Mouse (Mus musculus) lung, embryonic 14.5 days (tissue): ENCODE measurements at regions not wholly inside any gene's neighbourhood (a gene's known extent, or its start where the extent isn't known, plus 50 kb on each side); places are given as distances from the start of the nearest gene placed in this dataset.

ENCODE experiments used
- ATAC-seq: fragments of 200-750 bp; cut with Nextera tagmentation; 2 replicates; pipeline ENCODE4 v1.8.0; 2017; ENCODE audit warnings: mild to moderate bottlenecking, moderate TSS enrichment, moderate library complexity; ENCODE audit not compliant: insufficient read depth
- DNase-seq: peaks from one replicate; pipeline ENCODE4 v3.0.0-alpha.2; 2015
- H3K27ac ChIP-seq: fragments of 300-500 bp; sonication (generic); 2 replicates; pipeline ENCODE4 v1.5.1; 2014; ENCODE audit warnings: low read depth, mild to moderate bottlenecking, moderate library complexity
- H3K27me3 ChIP-seq: fragments of 300-500 bp; sonication (generic); 2 replicates; pipeline ENCODE4 v1.6.1; 2014; ENCODE audit warnings: low read length, control low read depth; ENCODE audit not compliant: insufficient read depth
- H3K36me3 ChIP-seq: fragments of 300-500 bp; sonication (generic); 2 replicates; pipeline ENCODE4 v1.6.1; 2014; ENCODE audit warnings: control low read depth; ENCODE audit not compliant: insufficient read depth
- H3K4me1 ChIP-seq: fragments of 300-500 bp; sonication (generic); 2 replicates; pipeline ENCODE4 v1.6.1; 2014; ENCODE audit warnings: antibody characterized with exemption, control low read depth; ENCODE audit not compliant: insufficient read depth
- H3K4me2 ChIP-seq: fragments of 300-500 bp; sonication (generic); 2 replicates; pipeline ENCODE4 v1.6.1; 2014; ENCODE audit warnings: mild to moderate bottlenecking
- H3K4me3 ChIP-seq: fragments of 300-500 bp; sonication (generic); 2 replicates; pipeline ENCODE4 v1.5.1; 2014; ENCODE audit warnings: low read depth, low read length
- H3K9ac ChIP-seq: fragments of 300-500 bp; sonication (generic); 2 replicates; pipeline ENCODE4 v1.6.1; 2014
- H3K9me3 ChIP-seq: fragments of 300-500 bp; sonication (generic); 2 replicates; pipeline ENCODE4 v1.6.1; 2016; ENCODE audit warnings: low read depth, low read length, control low read depth
- CTCF ChIP-seq: IDR thresholded peaks from 2 replicates; pipeline ENCODE4 v1.5.1; 2016; ENCODE audit warnings: antibody characterized with exemption, low read depth
- WGBS: fragments of 180-500 bp; shearing (Covaris S2); extraction: QIAGEN DNeasy Blood & Tissue Kit; methylation state at CpG from one replicate; pipeline ENCODE4 v1.1.7; 2014; 5-methylcytosine and 5-hydroxymethylcytosine counted together

DNA sequence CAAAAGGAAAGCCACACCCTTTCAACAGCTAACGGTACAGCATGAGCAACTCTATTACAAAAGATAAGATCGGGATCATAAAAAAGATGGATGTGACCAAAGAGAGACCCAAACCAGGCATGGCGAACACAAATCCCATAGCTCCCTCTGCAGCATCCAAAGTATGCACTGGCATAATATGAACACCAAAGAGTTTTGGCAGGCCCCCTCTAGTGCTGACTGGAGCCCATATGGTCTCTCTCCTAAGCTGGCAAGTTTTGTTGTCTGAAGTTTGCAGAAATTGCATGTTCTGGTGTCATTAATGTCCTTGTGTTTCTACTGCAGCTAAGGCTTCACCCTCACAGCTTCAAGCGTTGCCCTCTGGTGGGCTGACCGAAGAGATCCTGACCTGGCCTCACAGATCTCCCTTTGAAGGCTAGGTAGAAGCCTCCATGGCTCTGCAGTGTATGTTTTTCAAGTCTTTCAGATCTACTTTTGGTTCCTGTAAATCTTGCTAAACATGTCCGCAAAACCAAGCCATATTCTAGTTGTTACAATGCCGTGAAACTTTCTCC, 75.7 kb upstream of the Bcl2l14 start:
- Histone ChIP-seq H3K9me3 (no peaks in the 10 kb centered on the region), H3K27ac (no peak overlapping the region), H3K9ac (no peak overlapping the region), H3K36me3 (no peaks in the 10 kb centered on the region), H3K4me2 (no peak overlapping the region), H3K4me1 (no peaks in the 10 kb centered on the region), H3K27me3 (no peaks in the 10 kb centered on the region), H3K4me3 (no peak overlapping the region)
- TF ChIP-seq CTCF = no peak
- DNase-seq (no peak), ATAC-seq (no peak)
- WGBS = 81% methylated on average over 7 of the region's 7 CpGs

DNA sequence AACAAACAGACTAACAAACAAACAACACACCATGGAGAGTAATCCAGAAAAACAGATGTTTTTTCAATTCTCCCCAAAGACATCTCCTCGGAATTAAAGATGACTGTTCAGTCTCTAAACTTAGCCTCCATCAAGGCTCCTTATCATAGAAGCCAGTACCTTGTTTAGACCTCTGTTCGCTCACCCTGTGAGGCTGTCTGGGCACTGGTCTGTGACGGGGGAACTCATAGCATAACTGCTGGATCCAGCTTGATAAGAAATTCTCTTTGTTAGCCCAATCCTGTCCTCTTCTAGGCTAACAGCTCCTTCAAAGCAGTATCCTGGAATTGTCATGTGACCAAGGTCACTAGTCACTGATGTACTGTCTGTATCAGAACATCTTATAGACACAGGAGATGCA, 72.1 kb upstream of the Bcl2l14 start:
- Histone ChIP-seq H3K4me2 (no peak overlapping the region), H3K4me3 (no peak overlapping the region), H3K9me3 (no peaks in the 10 kb centered on the region), H3K36me3 (no peaks in the 10 kb centered on the region), H3K4me1 (no peaks in the 10 kb centered on the region), H3K27me3 (no peaks in the 10 kb centered on the region), H3K9ac (no peak overlapping the region), H3K27ac (no peak overlapping the region)
- DNase-seq (no peak), ATAC-seq (no peak)
- no peak for TF ChIP-seq CTCF
- WGBS = 62% methylated on average over 3 of the region's 3 CpGs

DNA sequence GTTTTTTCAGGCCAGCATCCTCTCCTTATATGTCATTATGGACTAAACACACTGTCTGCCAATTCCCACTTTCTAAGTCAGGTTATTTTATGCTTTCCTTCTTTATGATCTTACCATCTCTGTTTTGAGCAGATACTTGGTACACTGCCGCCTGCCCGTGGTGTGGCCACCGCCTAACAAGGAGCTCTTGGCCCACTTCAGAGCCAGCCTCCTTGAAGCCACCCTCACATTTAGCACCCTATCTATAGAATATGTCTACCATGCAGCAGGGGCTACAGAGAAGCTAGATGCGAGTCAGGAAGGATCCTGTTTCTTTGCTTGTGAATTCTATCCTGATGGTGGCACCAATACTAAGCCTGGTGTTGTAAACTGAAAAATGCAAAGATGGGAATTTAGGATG, 70.6 kb upstream of the Bcl2l14 start:
- Histone ChIP-seq H3K4me3 (no peak overlapping the region), H3K27ac (no peak overlapping the region), H3K36me3 (no peaks in the 10 kb centered on the region), H3K9ac (no peak overlapping the region), H3K4me2 (no peak overlapping the region), H3K9me3 (no peaks in the 10 kb centered on the region), H3K4me1 (no peaks in the 10 kb centered on the region), H3K27me3 (no peaks in the 10 kb centered on the region)
- TF ChIP-seq CTCF = no peak
- ATAC-seq (no peak), DNase-seq (no peak)
- 90% methylated on average over 4 of the region's 4 CpGs for WGBS

DNA sequence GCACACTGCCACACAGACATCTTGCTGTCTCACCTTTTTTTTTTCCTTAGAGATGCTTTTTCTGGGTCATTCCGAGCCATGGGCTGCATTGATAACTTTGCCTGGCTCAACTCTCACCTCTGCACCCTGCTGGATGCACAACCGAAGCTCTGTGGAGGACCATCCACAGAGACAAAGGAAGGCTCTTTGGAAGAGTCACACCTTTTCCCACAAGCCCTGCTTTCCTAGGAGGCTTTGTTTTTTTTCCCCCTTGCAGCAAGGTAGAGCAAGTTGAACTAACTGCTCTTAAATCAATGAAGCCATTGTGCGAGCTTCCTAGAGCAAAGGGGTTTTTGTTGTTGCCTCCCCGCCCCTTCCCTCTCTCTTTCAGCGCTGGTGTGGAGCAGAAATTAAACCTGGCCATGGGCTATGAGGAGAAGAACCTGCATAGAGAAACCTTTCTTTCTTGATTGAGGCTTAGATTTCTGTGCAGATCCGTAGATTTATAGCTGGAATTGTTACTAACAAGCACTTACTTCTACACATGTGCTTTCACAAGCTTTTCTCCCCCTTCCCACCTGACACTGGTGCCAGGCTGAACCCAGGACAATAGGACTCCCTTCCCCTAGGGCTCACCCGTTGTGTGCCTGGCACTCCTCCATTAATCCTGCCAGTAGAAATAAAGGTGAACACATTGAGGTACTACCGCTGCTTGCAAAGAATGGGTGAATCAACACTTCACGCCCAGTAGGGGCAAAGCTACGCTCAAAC, 66.4 kb upstream of the Bcl2l14 start:
- peak; percentile 27 for DNase-seq
- H3K4me1 ChIP-seq = no peaks in the 10 kb centered on the region
- H3K9me3 ChIP-seq = no peaks in the 10 kb centered on the region
- no peak overlapping the region for H3K9ac ChIP-seq
- no peaks in the 10 kb centered on the region for H3K36me3 ChIP-seq
- no peaks in the 10 kb centered on the region for H3K27me3 ChIP-seq
- ATAC-seq = no peak
- TF ChIP-seq CTCF = no peak
- 64% methylated on average over 10 of the region's 10 CpGs for WGBS
- peak overlapping the region; percentile 69 for H3K27ac ChIP-seq
- H3K4me3 ChIP-seq = no peak overlapping the region
- no peak overlapping the region for H3K4me2 ChIP-seq

DNA sequence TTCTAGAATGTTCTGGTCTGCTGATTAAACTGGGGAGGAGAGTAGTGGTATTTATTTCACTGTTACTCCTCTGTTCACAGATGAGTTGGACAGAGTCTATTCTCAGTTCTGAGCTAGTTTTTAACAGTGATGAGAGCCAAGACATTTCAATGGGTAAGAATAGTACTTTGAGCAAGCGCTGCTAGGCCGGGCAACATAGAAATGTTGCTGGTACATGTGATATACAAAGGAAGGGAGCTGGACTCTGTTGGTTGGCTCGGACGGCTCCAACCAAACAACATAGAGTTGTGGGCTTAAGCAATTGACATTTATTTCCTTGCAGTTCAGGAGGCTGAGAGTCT, 65.8 kb upstream of the Bcl2l14 start:
- Histone ChIP-seq H3K27ac (0 out of 2 replicates have a peak overlapping the region, but pooled peaks have one; percentile 69), H3K4me3 (no peak overlapping the region), H3K36me3 (no peaks in the 10 kb centered on the region), H3K9ac (no peak overlapping the region), H3K4me1 (no peaks in the 10 kb centered on the region), H3K9me3 (no peaks in the 10 kb centered on the region), H3K4me2 (no peak overlapping the region), H3K27me3 (no peaks in the 10 kb centered on the region)
- DNase-seq (no peak), ATAC-seq (no peak)
- 94% methylated on average over 4 of the region's 4 CpGs for WGBS
- no peak for TF ChIP-seq CTCF

DNA sequence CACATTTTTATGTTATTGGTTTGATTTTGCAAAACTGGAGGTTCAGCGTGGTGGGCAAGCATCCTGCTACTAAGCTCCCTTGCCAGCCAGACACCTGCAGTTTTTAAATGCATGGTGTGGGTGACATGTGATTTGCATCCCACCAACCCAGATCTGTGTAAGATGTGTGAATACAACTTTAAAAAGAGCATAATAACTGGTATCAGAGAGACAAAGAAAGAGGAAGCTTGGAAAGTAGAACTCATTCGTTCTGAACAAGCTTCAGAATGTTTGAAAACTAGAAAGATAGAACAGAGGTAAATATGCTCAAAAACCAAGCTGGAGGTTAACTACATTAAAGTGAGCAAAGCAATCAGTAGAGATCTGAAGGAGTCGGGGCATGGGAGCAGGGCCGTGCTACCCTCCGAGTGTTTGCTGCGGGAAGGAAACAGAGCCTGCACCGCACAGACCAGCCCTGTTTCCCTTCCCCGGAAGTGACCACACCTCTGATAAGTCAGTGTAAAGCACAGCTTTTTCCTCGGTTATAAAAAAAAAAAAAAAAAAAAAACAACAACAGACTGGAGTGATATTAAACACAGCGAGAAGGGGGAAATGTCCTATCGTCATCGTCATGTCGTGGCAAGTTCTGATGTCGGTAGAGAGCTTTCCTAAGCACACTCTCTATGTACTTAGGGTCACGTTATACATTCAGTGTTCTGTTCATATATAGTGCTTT, 63.2 kb upstream of the Bcl2l14 start:
- H3K36me3 ChIP-seq = no peaks in the 10 kb centered on the region
- no peak for TF ChIP-seq CTCF
- H3K4me3 ChIP-seq = no peak overlapping the region
- DNase-seq (peak; percentile 8), ATAC-seq (no peak)
- no peak overlapping the region for H3K27ac ChIP-seq
- H3K4me2 ChIP-seq = no peak overlapping the region
- no peaks in the 10 kb centered on the region for H3K9me3 ChIP-seq
- H3K27me3 ChIP-seq = no peaks in the 10 kb centered on the region
- H3K9ac ChIP-seq = no peak overlapping the region
- 59% methylated on average over 15 of the region's 15 CpGs for WGBS
- H3K4me1 ChIP-seq = no peaks in the 10 kb centered on the region

DNA sequence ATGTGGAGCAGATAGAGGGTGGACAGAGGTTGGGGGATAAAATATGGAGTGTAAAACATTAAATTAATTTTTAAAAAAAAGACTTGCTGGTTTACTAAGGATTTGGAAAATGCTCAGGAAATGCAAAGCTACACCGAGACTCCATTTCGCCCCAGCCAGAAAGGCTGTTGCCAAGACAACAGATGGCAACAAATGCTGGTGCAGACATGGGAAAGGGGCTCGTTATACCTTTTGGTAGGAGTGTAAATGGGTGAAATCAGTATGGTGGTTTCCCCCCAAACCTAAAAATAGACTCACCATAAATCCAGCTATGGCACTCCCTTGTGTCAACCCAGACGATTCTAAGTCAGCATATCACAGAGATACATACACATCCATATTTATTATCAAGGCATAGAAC, 60.4 kb upstream of the Bcl2l14 start:
- no peaks in the 10 kb centered on the region for H3K27me3 ChIP-seq
- no peaks in the 10 kb centered on the region for H3K9me3 ChIP-seq
- ATAC-seq (no peak), DNase-seq (no peak)
- WGBS = 78% methylated on average over 4 of the region's 4 CpGs
- TF ChIP-seq CTCF = no peak
- H3K4me2 ChIP-seq = no peak overlapping the region
- no peak overlapping the region for H3K4me3 ChIP-seq
- no peaks in the 10 kb centered on the region for H3K36me3 ChIP-seq
- H3K27ac ChIP-seq = no peak overlapping the region
- no peaks in the 10 kb centered on the region for H3K4me1 ChIP-seq
- H3K9ac ChIP-seq = no peak overlapping the region
